Mouse (Mus musculus) CH12.LX (cell line): Measurements from ENCODE around the gene Tmprss3. TPM values are rescaled to one million over a fixed set of nuclear protein-coding genes. Genes with fewer than 3 reads are reported as not detected.

Experiments
- DNase-seq: peaks from one replicate; pipeline ENCODE4 v3.0.0-alpha.2; 2013; ENCODE audit errors: extremely low read depth
- H3K27ac ChIP-seq: 2 replicates; pipeline ENCODE4 v1.5.1; 2012; ENCODE audit warnings: low read depth, mild to moderate bottlenecking, control low read depth, moderate library complexity; ENCODE audit not compliant: insufficient read depth
- H3K27me3 ChIP-seq: replicated peaks from 2 replicates; pipeline ENCODE3; 2012; ENCODE audit warnings: inconsistent platforms
- H3K36me3 ChIP-seq, 2 experiments: replicated peaks in 1 of 2; 2 replicates each; pipeline versions ENCODE3 to v1.6.1; 2012; ENCODE audit warnings: inconsistent platforms in 1 of 2, low read length in 1 of 2, mild to moderate bottlenecking in 1 of 2, mixed read lengths in 1 of 2, moderate library complexity in 1 of 2; ENCODE audit not compliant: control insufficient read depth in 1 of 2, insufficient read depth in 1 of 2
- H3K4me1 ChIP-seq, 2 experiments: 2 replicates each; pipeline ENCODE4 v1.6.1; 2012; ENCODE audit warnings: inconsistent platforms in 1 of 2, moderate library complexity in 1 of 2; ENCODE audit not compliant: insufficient read depth in 2 of 2, control insufficient read depth in 1 of 2
- H3K4me2 ChIP-seq: 2 replicates; pipeline ENCODE4 v1.6.1; 2012; ENCODE audit warnings: low read depth, mild to moderate bottlenecking, control low read depth; ENCODE audit not compliant: poor library complexity, insufficient read depth, severe bottlenecking
- H3K4me3 ChIP-seq, 3 experiments: fragments of 150-350 bp in 1 of 3; sonication (generic) in 1 of 3; replicated peaks in 1 of 3; 2 replicates each; pipeline versions ENCODE3 to v1.5.1; 2011 to 2012; ENCODE audit warnings: low read depth in 2 of 3, low read length in 2 of 3, mild to moderate bottlenecking in 2 of 3, moderate library complexity in 2 of 3, control low read depth in 1 of 3, improper control_type of control experiment in 1 of 3, inconsistent platforms in 1 of 3, mixed read lengths in 1 of 3; ENCODE audit not compliant: poor library complexity in 1 of 3
- H3K79me2 ChIP-seq: replicated peaks from 2 replicates; pipeline ENCODE4 v1.6.1; 2012; ENCODE audit warnings: mild to moderate bottlenecking, moderate library complexity; ENCODE audit not compliant: control insufficient read depth, poor library complexity, insufficient read depth, severe bottlenecking; ENCODE audit errors: extremely low read depth
- H3K9ac ChIP-seq: 2 replicates; pipeline ENCODE4 v1.6.1; 2012; ENCODE audit warnings: low read depth, mild to moderate bottlenecking, control low read depth, moderate library complexity; ENCODE audit not compliant: insufficient read depth
- H3K9me3 ChIP-seq: replicated peaks from 2 replicates; pipeline ENCODE3; 2012; ENCODE audit warnings: low read length, inconsistent platforms, mixed read lengths
- CHD1 ChIP-seq: IDR thresholded peaks from 2 replicates; pipeline ENCODE4 v1.6.1; 2012; ENCODE audit warnings: low read depth, low read length, improper control_type of control experiment, inconsistent platforms
- CHD2 ChIP-seq: IDR thresholded peaks from 2 replicates; pipeline ENCODE4 v1.6.1; 2011; ENCODE audit warnings: low read length, improper control_type of control experiment
- CTCF ChIP-seq, 2 experiments: IDR thresholded peaks in 1 of 2; conservative IDR thresholded peaks in 1 of 2; 2 replicates each; pipeline ENCODE4 v1.5.1; 2011 to 2012; ENCODE audit warnings: low read depth in 2 of 2, low read length in 2 of 2, improper control_type of control experiment in 1 of 2, inconsistent platforms in 1 of 2, mild to moderate bottlenecking in 1 of 2, moderate library complexity in 1 of 2
- GABPA ChIP-seq: IDR thresholded peaks from 2 replicates; pipeline ENCODE4 v1.6.1; 2012; ENCODE audit warnings: low read depth, low read length, improper control_type of control experiment, inconsistent platforms; ENCODE audit not compliant: insufficient replicate concordance
- HCFC1 ChIP-seq: IDR thresholded peaks from 2 replicates; pipeline ENCODE4 v1.6.1; 2012; ENCODE audit warnings: low read depth, mild to moderate bottlenecking, inconsistent platforms, low read length, improper control_type of control experiment
- IRF4 ChIP-seq: IDR thresholded peaks from 2 replicates; pipeline ENCODE4 v1.6.1; 2014; ENCODE audit warnings: low read depth, mild to moderate bottlenecking, inconsistent platforms, low read length, improper control_type of control experiment
- MAFK ChIP-seq: IDR thresholded peaks from 2 replicates; pipeline ENCODE4 v1.6.1; 2011; ENCODE audit warnings: low read length, improper control_type of control experiment; ENCODE audit not compliant: insufficient replicate concordance
- MAX ChIP-seq: IDR thresholded peaks from 2 replicates; pipeline ENCODE4 v1.6.1; 2011; ENCODE audit warnings: low read length, improper control_type of control experiment
- MAZ ChIP-seq: IDR thresholded peaks from 2 replicates; pipeline ENCODE4 v1.6.1; 2012; ENCODE audit warnings: low read depth, mild to moderate bottlenecking, inconsistent platforms, low read length, improper control_type of control experiment, moderate library complexity
- MEF2A ChIP-seq: IDR thresholded peaks from 2 replicates; pipeline ENCODE4 v1.6.1; 2014; ENCODE audit warnings: low read depth, mild to moderate bottlenecking, inconsistent platforms, low read length, improper control_type of control experiment, borderline replicate concordance
- MYC ChIP-seq: IDR thresholded peaks from 2 replicates; pipeline ENCODE4 v1.6.1; 2011; ENCODE audit warnings: low read depth, mild to moderate bottlenecking, improper control_type of control experiment, low read length
- NELFE ChIP-seq: IDR thresholded peaks from 2 replicates; pipeline ENCODE4 v1.6.1; 2011; ENCODE audit warnings: low read depth, low read length, improper control_type of control experiment
- PAX5 ChIP-seq: IDR thresholded peaks from 2 replicates; pipeline ENCODE4 v1.6.1; 2012; ENCODE audit warnings: low read length, inconsistent platforms, mixed read lengths
- POLR2A ChIP-seq: IDR thresholded peaks from 2 replicates; pipeline ENCODE4 v1.6.1; 2011; ENCODE audit warnings: low read depth, mild to moderate bottlenecking, improper control_type of control experiment, low read length
- RAD21 ChIP-seq: IDR thresholded peaks from 2 replicates; pipeline ENCODE4 v1.6.1; 2011; ENCODE audit warnings: low read depth, mild to moderate bottlenecking, low read length, improper control_type of control experiment, moderate library complexity
- RCOR1 ChIP-seq: conservative IDR thresholded peaks from 2 replicates; pipeline ENCODE4 v1.6.1; 2012; ENCODE audit warnings: low read depth, mild to moderate bottlenecking, inconsistent platforms, low read length, improper control_type of control experiment
- TCF12 ChIP-seq: IDR thresholded peaks from 2 replicates; pipeline ENCODE4 v1.6.1; 2014; ENCODE audit warnings: low read depth, mild to moderate bottlenecking, inconsistent platforms, low read length, improper control_type of control experiment
- UBTF ChIP-seq: IDR thresholded peaks from 2 replicates; pipeline ENCODE4 v1.6.1; 2012; ENCODE audit warnings: low read depth, mild to moderate bottlenecking, inconsistent platforms, low read length, improper control_type of control experiment, moderate library complexity
- USF1 ChIP-seq: IDR thresholded peaks from 2 replicates; pipeline ENCODE4 v1.6.1; 2014; ENCODE audit warnings: low read depth, mild to moderate bottlenecking, inconsistent platforms, low read length, improper control_type of control experiment
- ZC3H11A ChIP-seq: IDR thresholded peaks from 2 replicates; pipeline ENCODE4 v1.6.1; 2012; ENCODE audit warnings: low read depth, mild to moderate bottlenecking, inconsistent platforms, low read length, improper control_type of control experiment
- ZMIZ1 ChIP-seq: IDR thresholded peaks from 2 replicates; pipeline ENCODE4 v1.6.1; 2012; ENCODE audit warnings: low read depth, mild to moderate bottlenecking, inconsistent platforms, low read length, improper control_type of control experiment
- dilution Hi-C: fragments of 300-500 bp; cut with MboI; formaldehyde crosslinking; loops from 2 replicates; pipeline ENCODE4 v1.14.3; 2020; ENCODE audit warnings: low sequenced_read_pairs; ENCODE audit not compliant: extremely low pct_unique_long_range_greater_than_20kb, extremely low pct_ligation_motif_present
- in situ Hi-C: fragments of 300-500 bp; cut with MboI; formaldehyde crosslinking; loops from 3 replicates; pipeline ENCODE4 v1.14.3; 2019; ENCODE audit warnings: low sequenced_read_pairs, low pct_ligation_motif_present, low pct_unique_long_range_greater_than_20kb, mixed read lengths
- polyA plus RNA-seq: library from polyadenylated mRNA; unstranded; fragments of >175 nt; gene quantifications from 2 replicates; pipeline ENCODE4 v1.2.1, GENCODE M21; 2012; ENCODE audit warnings: low read depth; ENCODE audit not compliant: insufficient read length
- total RNA-seq, 2 experiments: library from RNA; depleted of rRNA; stranded (reverse); fragments of 300-350 nt in 1 of 2; fragments of >200 nt in 1 of 2; gene quantifications; 2 replicates each; pipeline ENCODE4 v1.2.3; 2012 to 2014

The Tmprss3 gene
- total and polyA plus RNA-seq, 3 experiments, result not detected

GRCm38 (mm10) chr17:31226931-31227330, 28.2 kb upstream of the Tmprss3 start:
- Histone ChIP-seq H3K27me3 (peaks cover 20% of the 10 kb centered on the region), H3K36me3 (no peaks in the 10 kb centered on the region), H3K4me2 (no peak overlapping the region), H3K27ac (no peak overlapping the region), H3K9me3 (no peaks in the 10 kb centered on the region), H3K9ac (no peak overlapping the region), H3K4me3 (no peak overlapping the region), H3K79me2 (no peaks in the 10 kb centered on the region), H3K4me1 (peaks cover 4 to 31% of the 10 kb centered on the region in 2 experiments; a peak in 3 of 4 replicates)
- no peak for DNase-seq
- dilution Hi-C loops (no loop called here), in situ Hi-C loops (loop anchor here (25.0 kb wide), 1 partner anchor 215 kb away; no protein-coding TSS in a partner anchor)
- no peak for TF ChIP-seq USF1
- no peak for TF ChIP-seq MAZ
- TF ChIP-seq MAX, result no peak
- TF ChIP-seq RAD21, result no peak
- TF ChIP-seq GABPA, result no peak
- no peak for TF ChIP-seq RCOR1
- TF ChIP-seq ZMIZ1, result no peak
- TF ChIP-seq IRF4, result no peak
- TF ChIP-seq MEF2A, result no peak
- TF ChIP-seq ZC3H11A, result no peak
- TF ChIP-seq CHD1, result no peak
- TF ChIP-seq MYC, result no peak
- no peak for TF ChIP-seq CHD2
- TF ChIP-seq HCFC1, result no peak
- no peak for TF ChIP-seq PAX5
- TF ChIP-seq UBTF, result no peak
- TF ChIP-seq TCF12, result no peak
- no peak for TF ChIP-seq NELFE
- no peak for TF ChIP-seq POLR2A
- TF ChIP-seq CTCF (conservative IDR thresholded peaks at IDR 0.05 in 1 of 2, IDR thresholded peaks at IDR 0.05 in 1 of 2; ENCODE audit: low read depth in 2 of 2, low read length in 2 of 2), result no peak
- TF ChIP-seq, all 38 proteins: peak for 0

GRCm38 (mm10) chr17:31226368-31226767, 27.6 kb upstream of the Tmprss3 start:
- no peak for DNase-seq
- Histone ChIP-seq H3K4me1 (peaks cover 4 to 33% of the 10 kb centered on the region in 2 experiments; a peak in 3 of 4 replicates), H3K9ac (no peak overlapping the region), H3K36me3 (no peaks in the 10 kb centered on the region)
- TF ChIP-seq MAFK (no peak), GABPA (no peak)
- TF ChIP-seq, all 38 proteins: peak for 0
- Histone ChIP-seq H3K9me3 (no peaks in the 10 kb centered on the region), H3K4me2 (no peak overlapping the region), H3K4me3 (no peak overlapping the region), H3K27ac (no peak overlapping the region), H3K27me3 (peaks cover 20% of the 10 kb centered on the region), H3K79me2 (no peaks in the 10 kb centered on the region)
- dilution Hi-C loops (no loop called here), in situ Hi-C loops (loop anchor here (25.0 kb wide), 1 partner anchor 214 kb away; no protein-coding TSS in a partner anchor)
